Mouse (Mus musculus): ENCODE data around the gene Cdk1.

GRCm38 (mm10) chr10:69335195-69335536 lies 17.6 kb downstream of the Cdk1 start:
- TF ChIP-seq CTCF (IDR thresholded peaks at IDR 0.05; ENCODE audit: low read depth, low read length): no peak
- no peak for TF ChIP-seq POLR2A (IDR thresholded peaks at IDR 0.05; ENCODE audit: insufficient read depth, low read length)
